Mouse (Mus musculus) small intestine, adult 2 months (tissue): ENCODE data around the gene Frrs1l.

Experiments used
- CTCF ChIP-seq: fragments of 200-500 bp; IDR thresholded peaks from 2 replicates; pipeline ENCODE4 v1.5.1; 2012; ENCODE audit warnings: low read depth, mild to moderate bottlenecking, control low read depth, inconsistent platforms, low read length, moderate library complexity, mixed read lengths; ENCODE audit not compliant: insufficient replicate concordance, insufficient read length; ENCODE audit errors: extremely low read depth
- POLR2A ChIP-seq: fragments of 200-500 bp; IDR thresholded peaks from 2 replicates; pipeline ENCODE4 v1.6.1; 2012; ENCODE audit warnings: low read depth, mild to moderate bottlenecking, control low read depth, inconsistent platforms, low read length, moderate library complexity

- no peak for TF ChIP-seq POLR2A
- no peak for TF ChIP-seq CTCF
Observed at GRCm38 (mm10) chr4:57039127-57040031, 49.2 kb upstream of the Frrs1l start.
